Mouse (Mus musculus): ENCODE data around the gene Lsr.

DNA sequence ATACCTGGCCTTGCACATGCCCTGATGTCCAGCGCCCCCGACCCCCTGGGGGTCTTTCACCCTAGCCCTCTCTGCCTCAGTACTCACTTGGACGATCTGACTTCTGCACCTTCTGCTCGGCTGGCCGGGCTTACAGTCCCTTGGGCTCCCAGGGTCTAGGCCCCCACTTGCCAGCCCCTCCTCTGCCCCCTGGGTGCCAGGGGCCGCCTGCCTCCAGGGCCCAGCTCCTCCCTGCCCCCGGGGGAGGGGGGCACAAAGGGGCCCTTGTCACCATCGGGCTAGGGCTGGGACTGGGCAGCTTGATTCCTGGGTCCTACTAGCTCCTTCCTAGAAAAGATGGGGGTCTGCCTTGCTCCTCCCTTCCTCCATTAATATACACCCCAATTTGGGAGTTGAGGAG, 58.5 kb downstream of the Lsr start, which contains the start of gene Mag:
- TF ChIP-seq CTCF (IDR thresholded peaks at IDR 0.05; ENCODE audit: borderline replicate concordance, insufficient read depth, low read length) (no peak), POLR2A (IDR thresholded peaks at IDR 0.05; ENCODE audit: low read depth, low read length) (no peak)
